Mouse (Mus musculus) spleen, adult 2 months (tissue): ENCODE measurements around the gene Pars2.

Experiments used
- CTCF ChIP-seq: fragments of 200-500 bp; IDR thresholded peaks from 2 replicates; pipeline ENCODE4 v1.5.1; 2011; ENCODE audit warnings: mild to moderate bottlenecking, inconsistent platforms; ENCODE audit not compliant: insufficient read depth, insufficient read length, insufficient replicate concordance; ENCODE audit errors: extremely low read depth
- POLR2A ChIP-seq: fragments of 200-500 bp; IDR thresholded peaks from 2 replicates; pipeline ENCODE4 v1.6.1; 2011; ENCODE audit warnings: low read depth, low read length, inconsistent platforms

DNA sequence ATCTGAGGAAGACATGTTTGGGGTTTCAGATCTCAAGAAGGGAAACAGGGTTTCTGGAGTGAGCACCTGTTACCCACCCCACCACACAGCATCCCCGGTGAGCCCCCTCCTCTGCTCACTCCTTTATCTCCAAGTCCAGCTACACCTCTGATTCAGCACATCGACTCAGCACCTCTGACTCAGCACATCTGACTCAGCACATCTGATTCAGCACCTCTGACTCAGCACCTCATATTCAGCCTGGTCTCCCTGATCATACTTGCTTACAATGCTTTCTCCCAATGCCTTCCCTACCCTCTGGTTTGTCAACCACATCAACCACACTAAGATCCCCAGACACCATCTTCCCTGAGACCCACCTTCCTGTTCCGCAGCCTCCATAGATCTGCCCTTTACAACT is 37.3 kb upstream of the Pars2 start:
- TF ChIP-seq CTCF (no peak), POLR2A (no peak)
